Mouse (Mus musculus) brain, adult 10 weeks (tissue): Measurements from ENCODE around the gene Slamf1. TPM values are rescaled to one million over a fixed set of nuclear protein-coding genes. Genes with fewer than 3 reads are reported as not detected.

Experiments used
- polyA plus RNA-seq: library from polyadenylated mRNA; stranded (reverse); fragments of 350-450 nt; fragmentation: Illumina TruSeq; extraction: RNeasy Lipid Tissue Mini Kit (QIAGEN cat#74804); gene quantifications from one replicate; pipeline ENCODE4 v1.2.3, GENCODE M21; 2015; ENCODE audit warnings: low read depth, low replicate concordance

Slamf1 gene
- 0.24 TPM for polyA plus RNA-seq

GRCm38 (mm10) chr1:171766898-171767297, at the start of gene Slamf1:
Gene Slamf1, plus strand, starts transcription at chr1:171767127.

GRCm38 (mm10) chr1:171839488-171839887, 72.6 kb downstream of the Slamf1 start, which contains the start of gene Cd84:
Gene Cd84, plus strand, starts transcription at chr1:171839697.

Other genes with a start within 250 kb of the Slamf1 start
- not detected for gene Itln1, start 231.8 kb upstream of the Slamf1 start, polyA plus RNA-seq
- not detected for gene Cd244a, start 207.9 kb upstream of the Slamf1 start, polyA plus RNA-seq
- 0.21 TPM for gene Ly9, start 159.7 kb upstream of the Slamf1 start, polyA plus RNA-seq
- not detected for gene Slamf7, start 114.1 kb upstream of the Slamf1 start, polyA plus RNA-seq
- 2.5 TPM for gene Cd48, start 85.1 kb upstream of the Slamf1 start, polyA plus RNA-seq
- 5.3 TPM for gene Cd84, start 72.6 kb downstream of the Slamf1 start, polyA plus RNA-seq
- not detected for gene Gm10521, start 128.5 kb downstream of the Slamf1 start, polyA plus RNA-seq
- 0.34 TPM for gene Slamf6, start 150.4 kb downstream of the Slamf1 start, polyA plus RNA-seq